Mouse (Mus musculus): ENCODE measurements around the gene Birc5. TPM values are rescaled to one million over a fixed set of nuclear protein-coding genes. Genes with fewer than 3 reads are reported as not detected.
"Not testable (repeated sequence)": the region's sequence is repeated elsewhere in the genome, so short reads cannot be mapped to it uniquely, and the experiment has no call there.

Gene Birc5
- total RNA-seq, 1 experiment from 2014 or later, result 8.5 TPM

- DNase-seq, result no peak
These were observed 22.1 kb upstream of the Birc5 start for GRCm38 (mm10) chr11:117826916-117827315.

GRCm38 (mm10) chr11:117827386-117827785, 21.7 kb upstream of the Birc5 start:
- DNase-seq, result no peak

GRCm38 (mm10) chr11:117828149-117828887, 20.7 kb upstream of the Birc5 start:
- DNase-seq, result peak; percentile 42

- DNase-seq, result peak; percentile 26
These were observed 20.0 kb upstream of the Birc5 start for GRCm38 (mm10) chr11:117828888-117829604.

GRCm38 (mm10) chr11:117829671-117830215, 19.3 kb upstream of the Birc5 start:
- DNase-seq, result no peak

GRCm38 (mm10) chr11:117830401-117830800, 18.6 kb upstream of the Birc5 start:
- DNase-seq, result no peak

GRCm38 (mm10) chr11:117832086-117832969, 16.7 kb upstream of the Birc5 start:
- DNase-seq, result peak; percentile 63

- not testable (repeated sequence) for DNase-seq
These were observed 15.5 kb upstream of the Birc5 start for GRCm38 (mm10) chr11:117833509-117833908.

- DNase-seq, result no peak
These were observed 15.0 kb upstream of the Birc5 start for GRCm38 (mm10) chr11:117834086-117834485.

GRCm38 (mm10) chr11:117836306-117836705, 12.7 kb upstream of the Birc5 start:
- peak; percentile 28 for DNase-seq

- no peak for DNase-seq
These were observed 10.5 kb upstream of the Birc5 start for GRCm38 (mm10) chr11:117838572-117838971.

- DNase-seq, result no peak
These were observed 10.0 kb upstream of the Birc5 start for GRCm38 (mm10) chr11:117839021-117839420.

GRCm38 (mm10) chr11:117840910-117841309, 8.1 kb upstream of the Birc5 start:
- DNase-seq, result no peak

GRCm38 (mm10) chr11:117843434-117843833, 5.6 kb upstream of the Birc5 start:
- no peak for DNase-seq

- DNase-seq, result no peak
These were observed 4.1 kb upstream of the Birc5 start for GRCm38 (mm10) chr11:117844997-117845396.

GRCm38 (mm10) chr11:117845651-117846050, 3.4 kb upstream of the Birc5 start:
- no peak for DNase-seq

- DNase-seq, result no peak
These were observed 2.4 kb upstream of the Birc5 start for GRCm38 (mm10) chr11:117846640-117847039.

GRCm38 (mm10) chr11:117847593-117848215, 1.3 kb upstream of the Birc5 start:
- DNase-seq, result no peak

GRCm38 (mm10) chr11:117848271-117848984, 623 bp upstream of the Birc5 start:
- no peak for DNase-seq

- no peak for DNase-seq
These were observed 3.8 kb downstream of the Birc5 start for GRCm38 (mm10) chr11:117852875-117853274.

GRCm38 (mm10) chr11:117854241-117854640, 5.2 kb downstream of the Birc5 start:
- DNase-seq, result no peak

Data from adrenal gland, postnatal 25 days (tissue).